Mouse (Mus musculus) lung, postnatal 4 days (tissue): Measurements from ENCODE around the gene Gm11437.

Experiments used
- DNase-seq, 2 experiments: peaks; one replicate each; pipeline ENCODE4 v3.0.0; 2021

Gm11437 gene

DNA sequence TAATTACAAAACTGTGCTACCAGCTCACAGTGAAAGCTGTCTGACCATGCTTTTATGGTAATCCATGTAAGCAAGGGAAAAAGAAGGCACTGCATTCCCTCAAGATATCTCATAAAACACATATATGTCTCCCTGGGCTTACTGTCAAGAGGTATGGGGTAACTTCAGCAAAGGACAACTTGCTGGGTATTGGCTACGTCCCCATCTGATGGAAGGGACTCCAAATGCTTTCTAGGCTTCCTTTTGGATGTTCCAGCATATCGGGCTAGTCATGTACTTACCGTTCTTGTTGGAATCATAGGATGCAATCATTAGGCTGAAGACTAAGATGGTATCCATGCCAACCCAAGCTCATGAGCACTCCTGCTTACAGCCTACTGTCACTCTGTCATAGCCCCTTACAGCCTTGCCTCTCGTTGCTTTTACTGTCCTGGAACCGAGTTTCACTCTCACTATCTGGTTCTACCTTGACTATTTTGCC lies at the start of gene Gm11437:
Gene Gm11437 (minus strand): TSS at position 431 of the 481 bp plus-strand sequence.
- DNase-seq: no peak

DNA sequence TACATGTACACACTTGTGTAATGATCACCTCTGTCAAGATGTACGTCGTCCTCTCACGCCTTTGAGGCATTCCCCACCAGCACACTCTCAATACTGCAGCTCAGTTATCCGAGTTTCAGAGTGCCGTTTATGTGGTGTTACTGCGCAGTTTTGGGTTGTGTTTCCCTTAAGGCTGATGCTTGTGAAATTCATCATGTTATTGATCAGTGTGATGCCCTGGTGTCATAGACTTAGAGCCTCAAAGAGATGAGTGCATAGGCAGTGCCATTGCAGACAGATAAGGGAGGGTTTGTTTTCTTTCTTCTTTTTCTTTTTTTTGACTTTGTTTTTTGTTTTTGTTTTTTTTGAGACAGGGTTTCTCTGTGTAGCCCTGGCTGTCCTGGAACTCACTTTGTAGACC lies 43.6 kb upstream of the Gm11437 start:
- no peak for DNase-seq

GRCm38 (mm10) chr11:84205776-84206175 lies 38.5 kb upstream of the Gm11437 start:
- DNase-seq: no peak

DNA sequence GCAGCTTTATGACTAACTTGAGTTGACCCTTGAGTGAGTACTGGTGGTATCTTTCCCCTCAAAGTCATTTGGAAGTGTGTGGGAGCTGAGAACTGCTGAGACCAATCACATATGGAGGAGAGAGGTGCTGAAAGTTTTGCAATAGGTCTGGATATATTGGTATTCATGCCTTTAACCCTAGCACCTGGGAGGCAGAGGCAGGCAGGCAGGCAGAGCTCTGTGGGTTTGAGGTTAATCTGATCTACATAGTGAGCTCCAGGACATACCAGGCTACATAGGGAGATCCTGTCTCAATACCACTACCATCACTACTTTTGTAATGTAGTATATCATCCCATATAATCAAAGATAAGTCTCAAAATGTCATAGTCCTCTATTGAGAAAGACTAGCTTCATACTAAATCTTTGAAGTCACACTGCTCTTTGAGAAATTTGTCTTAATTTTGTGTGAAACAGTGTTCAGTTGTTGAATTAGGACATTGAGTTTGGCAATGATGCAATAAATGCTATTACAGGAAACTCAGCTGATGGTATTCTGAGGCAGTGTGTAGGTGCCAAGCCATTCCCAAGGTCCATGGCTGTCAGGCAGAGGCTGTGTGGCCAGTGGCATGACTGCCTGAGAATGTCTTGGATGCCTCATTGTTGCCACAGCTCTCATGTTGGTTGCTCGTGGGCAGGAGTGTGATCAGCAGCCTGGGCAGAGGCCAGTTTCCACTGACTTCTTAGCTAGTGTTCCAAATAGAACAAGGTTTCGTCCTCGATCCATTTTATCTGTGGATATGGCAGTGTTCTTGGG lies 30.5 kb upstream of the Gm11437 start:
- DNase-seq: no peak

GRCm38 (mm10) chr11:84194751-84195150 lies 27.5 kb upstream of the Gm11437 start:
- DNase-seq: no peak

- DNase-seq: no peak
Measured at GRCm38 (mm10) chr11:84193249-84193648, 26.0 kb upstream of the Gm11437 start.

DNA sequence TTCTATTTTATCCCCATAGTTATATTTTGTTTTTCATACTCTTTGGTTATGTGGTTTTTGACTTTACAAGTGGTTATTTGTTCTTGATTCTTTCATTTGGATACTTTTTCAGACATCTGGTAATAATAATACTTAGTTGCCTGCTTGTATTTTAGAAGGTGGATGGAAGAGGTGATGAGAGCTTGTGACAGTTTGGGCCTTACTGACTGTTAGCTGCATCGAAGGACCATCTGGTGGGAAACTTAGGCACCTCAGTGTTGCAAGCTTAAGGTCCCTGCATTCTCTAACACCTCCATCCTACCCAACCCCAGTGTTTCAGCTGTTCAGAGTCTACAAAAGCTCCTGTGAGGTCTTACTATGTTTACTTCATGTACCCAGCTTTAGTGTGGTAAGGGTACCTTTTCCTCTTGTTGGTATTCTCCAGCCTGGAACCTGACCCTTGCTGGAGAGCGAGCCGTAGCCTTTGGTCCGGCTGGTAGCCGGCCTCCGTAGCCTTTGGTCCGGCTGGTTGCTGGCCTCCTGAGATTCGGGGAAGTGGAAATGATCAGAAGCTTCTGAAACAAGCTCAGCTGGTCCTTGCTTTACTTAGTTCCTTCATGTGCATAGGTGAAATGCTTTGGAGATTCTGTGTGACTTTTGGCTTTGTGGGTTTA lies 23.4 kb upstream of the Gm11437 start:
- DNase-seq: no peak

- DNase-seq: no peak
Measured at GRCm38 (mm10) chr11:84188530-84188929, 21.3 kb upstream of the Gm11437 start.

DNA sequence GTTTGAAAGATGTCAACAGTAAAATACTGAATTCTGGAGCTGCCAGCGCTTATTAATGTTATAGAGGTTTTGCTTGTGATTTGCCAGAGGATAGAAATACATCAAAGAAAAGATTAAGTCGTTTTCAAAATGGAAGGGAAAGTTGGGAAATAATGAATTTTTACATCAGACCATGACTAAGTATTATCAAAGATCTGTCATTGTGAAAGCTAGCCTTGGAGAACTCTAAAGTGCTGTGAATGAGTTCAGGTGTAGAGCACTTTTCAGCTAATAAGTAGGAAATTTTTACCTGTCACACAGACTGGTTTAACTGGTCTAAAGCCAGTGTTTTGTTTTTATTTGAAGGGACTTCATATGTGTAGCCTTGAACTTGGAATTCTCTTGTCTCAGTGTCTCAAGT lies 14.0 kb upstream of the Gm11437 start:
- DNase-seq: no peak

DNA sequence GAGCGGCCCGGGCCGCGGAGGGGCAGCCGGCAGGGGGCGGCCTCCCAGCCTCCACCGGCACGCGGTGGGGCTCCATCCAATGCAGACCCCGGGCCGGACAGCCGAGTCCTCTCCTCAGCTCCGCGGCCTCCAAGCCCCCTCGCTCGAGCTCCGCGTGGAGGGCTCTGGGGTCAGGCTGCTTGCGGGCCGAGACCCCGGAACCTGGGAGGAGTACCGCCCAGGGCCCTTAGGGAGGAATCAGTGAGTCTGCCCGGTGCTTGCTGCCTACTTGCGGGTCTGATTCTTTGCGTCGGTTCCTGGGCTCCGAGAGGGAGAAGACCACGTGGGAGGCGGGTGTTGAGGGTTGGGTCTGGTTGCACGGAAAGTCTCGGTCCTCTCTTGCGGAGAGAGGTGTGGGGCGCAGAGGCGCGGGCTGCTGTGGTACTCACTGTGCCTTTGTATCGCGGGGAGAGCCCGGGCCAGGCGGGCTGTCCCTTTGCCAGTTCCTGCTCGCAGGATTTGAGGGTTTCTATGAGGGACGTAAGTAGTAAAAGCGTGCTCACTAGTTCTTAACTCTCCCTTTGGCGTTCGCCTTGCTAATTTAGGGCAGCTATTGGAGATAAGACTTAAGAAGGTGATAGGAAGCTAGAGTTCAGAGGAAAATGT lies 12.8 kb upstream of the Gm11437 start:
- DNase-seq: peak; percentile 76 to 79

- peak; percentile 97 to 99 for DNase-seq
Measured at GRCm38 (mm10) chr11:84179226-84179953, 12.1 kb upstream of the Gm11437 start.

GRCm38 (mm10) chr11:84178571-84178970 lies 11.3 kb upstream of the Gm11437 start:
- no peak for DNase-seq

DNA sequence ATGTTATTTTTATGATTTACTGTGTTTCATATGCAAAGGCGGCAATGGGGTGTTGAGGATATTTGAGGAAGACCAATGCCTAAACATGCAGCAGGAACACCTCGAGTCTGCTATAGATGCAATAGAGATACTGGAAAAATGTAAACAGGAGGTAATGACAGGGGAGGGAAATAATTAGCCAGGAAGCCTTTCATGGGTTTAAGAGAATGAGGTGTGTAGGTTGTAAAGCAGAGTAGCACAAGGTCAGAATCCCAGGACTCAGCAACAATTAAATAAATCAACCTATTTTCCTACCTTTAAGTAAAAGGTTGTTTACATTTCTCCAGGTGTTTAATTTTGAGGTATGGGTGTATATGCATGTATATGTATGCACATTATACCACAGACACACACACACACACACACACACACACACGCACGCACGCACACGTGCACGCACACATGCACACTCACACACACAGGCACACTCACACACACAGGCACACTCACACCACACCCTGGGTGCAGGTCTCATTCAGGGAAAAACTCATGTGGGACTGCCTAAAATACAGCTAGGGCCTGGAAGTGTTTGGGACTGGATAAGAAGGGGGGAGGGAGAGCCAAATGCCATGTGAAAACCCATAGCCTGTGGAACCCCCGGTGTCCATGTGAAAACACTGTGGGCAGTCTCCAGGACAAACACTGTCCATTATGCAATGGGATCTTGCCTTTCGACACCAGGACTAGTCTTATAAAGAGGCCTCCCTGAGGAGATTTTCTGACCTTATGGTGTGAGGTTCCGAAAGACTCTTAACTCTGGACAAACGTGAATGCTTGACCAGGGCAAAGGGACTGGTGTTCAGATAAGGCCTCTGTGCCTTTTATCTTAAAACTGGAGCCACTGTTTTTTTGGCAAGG lies 5.5 kb upstream of the Gm11437 start:
- no peak for DNase-seq

GRCm38 (mm10) chr11:84168701-84169288 lies 1.5 kb upstream of the Gm11437 start:
- DNase-seq: peak; percentile 47 to 63

DNA sequence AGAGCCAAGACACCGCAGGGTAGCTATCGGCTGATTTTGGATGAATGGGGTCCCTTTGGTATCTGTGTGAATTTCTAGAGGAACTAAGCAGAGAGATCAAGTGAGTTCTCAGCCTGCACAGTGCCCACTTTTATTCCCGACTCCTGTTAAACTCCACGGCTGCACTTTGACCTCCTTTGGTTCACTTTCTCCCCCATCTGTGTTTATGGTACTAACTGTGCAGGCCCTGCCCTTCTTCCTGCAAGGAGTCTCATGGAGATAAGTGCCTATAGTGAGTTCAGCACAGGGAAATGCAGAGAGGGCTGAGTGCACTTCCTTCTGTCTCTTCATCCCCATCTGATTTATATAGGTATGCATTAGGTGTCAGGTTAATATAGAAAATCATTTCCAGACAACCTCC lies 2.7 kb downstream of the Gm11437 start:
- no peak for DNase-seq

DNA sequence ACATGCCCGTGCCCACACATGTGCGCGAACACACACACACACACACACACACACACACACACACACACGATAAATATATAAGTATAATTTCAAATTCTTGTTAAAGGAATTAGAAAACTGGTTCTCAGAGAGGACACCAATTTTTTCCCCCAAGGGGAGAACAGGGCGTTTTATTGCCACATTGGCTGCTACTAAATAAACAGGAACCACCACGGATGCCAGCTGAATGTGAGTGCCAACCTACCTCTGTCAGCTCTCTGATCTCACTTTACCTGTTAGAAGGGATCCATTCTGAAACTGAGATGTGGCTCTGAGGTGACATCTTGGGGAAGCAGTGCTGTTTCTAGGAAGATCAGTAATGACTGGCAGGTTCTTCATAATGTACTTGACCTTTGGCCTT lies 3.2 kb downstream of the Gm11437 start:
- no peak for DNase-seq

GRCm38 (mm10) chr11:84156535-84157262 lies 10.6 kb downstream of the Gm11437 start:
- no peak for DNase-seq

DNA sequence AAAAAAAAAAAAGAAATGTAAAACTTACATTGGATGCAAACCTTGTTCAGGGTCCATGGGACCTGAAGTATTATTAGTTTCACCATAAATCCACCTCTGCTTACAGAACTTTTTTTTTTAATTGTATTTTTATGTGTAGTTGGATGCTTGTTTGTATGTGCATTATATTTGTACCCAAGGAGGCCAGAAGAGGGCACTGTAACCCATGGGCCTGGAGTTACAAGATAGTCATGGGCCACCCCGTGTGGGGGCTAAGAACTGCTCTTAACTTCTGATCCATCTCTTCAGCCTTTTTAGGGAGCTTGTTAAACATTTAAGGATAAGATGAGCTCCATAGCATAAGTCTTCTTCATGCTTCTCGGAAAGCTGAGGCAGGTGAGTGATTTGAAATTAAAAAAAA lies 16.4 kb downstream of the Gm11437 start:
- no peak for DNase-seq

GRCm38 (mm10) chr11:84146081-84146480 lies 21.2 kb downstream of the Gm11437 start:
- no peak for DNase-seq

- DNase-seq: no peak
Measured at GRCm38 (mm10) chr11:84145201-84145798, 22.0 kb downstream of the Gm11437 start.
